Mouse (Mus musculus): ENCODE measurements around the gene Syne1. TPM values are rescaled to one million over a fixed set of nuclear protein-coding genes. Genes with fewer than 3 reads are reported as not detected.

Syne1 gene
- polyA plus RNA-seq, 1 experiment from 2014 or later, result 5.6 TPM

DNA sequence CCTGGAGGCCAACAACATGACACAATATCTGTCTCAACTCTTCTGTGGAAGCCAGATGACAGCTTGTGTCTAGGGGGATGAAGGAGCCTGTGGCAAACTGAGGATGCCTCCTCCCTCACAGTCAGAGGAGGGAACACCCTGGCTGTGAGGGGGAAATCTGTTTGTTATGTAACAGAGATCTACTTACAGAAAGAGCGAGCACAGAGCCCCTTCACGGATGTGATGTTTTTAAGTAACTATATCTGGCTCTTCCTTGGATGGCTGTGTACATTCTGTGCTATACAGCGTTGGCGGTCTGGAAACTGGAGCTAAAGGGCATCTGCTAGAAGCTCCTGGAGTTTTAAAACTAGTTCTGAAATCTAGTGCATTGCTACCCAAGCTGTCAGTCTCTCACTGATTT, 360.5 kb downstream of the Syne1 start:
- DNase-seq (ENCODE audit: low read depth, low spot score) (no peak), ATAC-seq (no peak)
- CTCF ChIA-PET, result interaction anchor here (1.1 to 1.5 kb wide), 2 partner anchors 9 to 11 kb away, joined by 4 to 5 read pairs; no protein-coding TSS in a partner anchor
- in situ Hi-C loops (cut with MboI; ENCODE audit: low pct_unique_long_range_greater_than_20kb), result no loop called here
- H3K27me3 ChIP-seq, result no peaks in the 10 kb centered on the region
- no peak for TF ChIP-seq CTCF (IDR thresholded peaks at IDR 0.05)
- POLR2A ChIA-PET, result interaction anchor here (0.6 kb wide), 1 partner anchor 124 kb away, joined by 3 read pairs; no protein-coding TSS in a partner anchor

DNA sequence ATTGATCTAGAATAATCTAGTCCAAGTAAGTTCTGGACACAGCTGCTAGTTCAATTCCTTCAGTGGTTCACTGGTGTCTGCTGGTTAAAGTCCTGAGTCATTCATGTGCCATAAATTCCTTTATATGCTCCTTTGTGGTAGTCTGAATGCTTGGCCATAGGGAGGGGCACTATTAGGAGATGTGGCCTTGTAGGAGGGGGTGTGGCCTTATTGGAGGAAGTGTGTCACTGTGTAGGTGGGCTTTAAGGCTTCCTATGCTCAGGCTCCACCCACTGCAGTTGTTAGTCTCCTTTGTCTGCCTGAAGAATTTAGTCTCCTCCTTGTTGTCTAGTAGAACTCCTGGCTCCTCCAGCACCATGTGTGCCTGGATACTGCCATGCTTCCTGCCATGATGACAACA, 362.4 kb downstream of the Syne1 start:
- no peak for TF ChIP-seq CTCF (IDR thresholded peaks at IDR 0.05)
- ChIA-PET CTCF (no interaction called here), POLR2A (no interaction called here)
- in situ Hi-C loops (cut with MboI; ENCODE audit: low pct_unique_long_range_greater_than_20kb), result no loop called here
- H3K27me3 ChIP-seq, result no peaks in the 10 kb centered on the region
- ATAC-seq (no peak), DNase-seq (ENCODE audit: low read depth, low spot score) (no peak)

DNA sequence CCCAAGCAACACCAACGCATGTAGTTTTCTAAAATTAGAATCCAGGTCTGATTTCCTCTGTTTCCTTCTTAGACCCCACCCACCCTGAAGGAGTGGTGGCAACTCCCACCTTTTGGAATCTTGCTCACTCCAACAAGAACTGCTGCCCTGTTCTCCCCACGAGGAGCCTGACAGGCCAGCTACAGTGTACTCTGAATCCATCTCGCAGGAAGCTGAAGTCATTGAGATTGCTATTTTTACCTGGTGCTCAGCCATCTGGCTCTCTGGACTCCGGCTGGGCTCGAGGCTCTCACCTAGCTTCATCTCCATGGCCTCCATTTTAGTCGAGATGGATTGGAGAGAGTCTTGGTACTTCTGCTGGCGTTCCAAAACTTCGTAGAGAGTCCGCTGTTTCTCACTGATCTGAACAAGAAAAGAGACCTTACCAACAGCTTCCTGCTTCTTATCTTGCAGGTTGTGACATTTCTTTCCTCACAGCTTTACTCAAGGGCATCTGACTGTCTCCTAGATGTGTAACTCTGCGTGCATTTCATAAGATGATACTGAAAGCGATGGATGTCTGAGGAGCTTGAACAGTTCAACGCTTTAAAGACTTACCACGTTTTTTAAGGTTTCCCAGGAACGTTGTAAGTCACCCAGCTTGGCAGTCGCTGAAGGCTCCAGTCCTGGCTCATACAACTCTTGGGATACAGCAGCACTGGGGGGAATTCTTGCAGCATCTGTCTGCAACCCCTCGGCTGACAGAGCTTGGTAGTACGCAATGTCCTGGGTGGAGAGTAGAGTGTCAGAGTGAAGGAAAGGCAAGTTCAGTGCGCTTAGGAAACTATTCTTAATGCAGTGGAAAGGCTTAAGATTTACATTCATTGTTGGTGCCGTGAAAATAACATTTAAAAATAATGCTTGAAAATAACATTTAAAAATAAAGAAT, 365.9 kb downstream of the Syne1 start:
- in situ Hi-C loops (cut with MboI; ENCODE audit: low pct_unique_long_range_greater_than_20kb), result no loop called here
- CTCF ChIA-PET, result interaction anchor here (1.2 kb wide), 1 partner anchor 9 kb away, joined by 4 read pairs; no protein-coding TSS in a partner anchor
- TF ChIP-seq CTCF (IDR thresholded peaks at IDR 0.05), result no peak
- POLR2A ChIA-PET, result no interaction called here
- DNase-seq (ENCODE audit: low read depth, low spot score), result no peak
- ATAC-seq, result no peak
- no peaks in the 10 kb centered on the region for H3K27me3 ChIP-seq

DNA sequence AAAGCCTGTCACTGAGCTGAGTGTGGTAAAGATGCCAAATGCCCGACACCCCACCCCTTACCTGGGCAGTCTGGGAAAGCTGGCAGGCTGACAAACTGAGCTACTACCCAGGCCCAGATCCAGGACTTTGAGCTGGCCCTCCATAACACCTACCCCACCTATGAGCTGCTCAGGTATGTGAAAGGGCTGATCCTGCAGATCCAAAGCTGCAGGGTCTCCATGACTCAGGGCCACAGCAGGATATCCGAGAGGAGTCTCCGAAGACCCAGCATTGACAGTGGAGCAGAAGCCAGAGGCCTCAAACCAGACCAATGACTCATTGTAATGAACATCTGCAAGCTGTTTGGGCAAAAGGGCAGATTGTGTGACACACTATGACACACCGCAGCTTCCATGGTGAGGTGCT, 369.5 kb downstream of the Syne1 start:
- in situ Hi-C loops (cut with MboI; ENCODE audit: low pct_unique_long_range_greater_than_20kb), result no loop called here
- ATAC-seq (no peak), DNase-seq (ENCODE audit: low read depth, low spot score) (no peak)
- POLR2A ChIA-PET, result interaction anchor here (0.6 kb wide), 1 partner anchor 178 kb away, joined by 3 read pairs; no protein-coding TSS in a partner anchor
- TF ChIP-seq CTCF (IDR thresholded peaks at IDR 0.05), result no peak
- H3K27me3 ChIP-seq, result no peaks in the 10 kb centered on the region
- CTCF ChIA-PET, result interaction anchor here (1.5 kb wide), 1 partner anchor 9 kb away, joined by 5 read pairs; no protein-coding TSS in a partner anchor

DNA sequence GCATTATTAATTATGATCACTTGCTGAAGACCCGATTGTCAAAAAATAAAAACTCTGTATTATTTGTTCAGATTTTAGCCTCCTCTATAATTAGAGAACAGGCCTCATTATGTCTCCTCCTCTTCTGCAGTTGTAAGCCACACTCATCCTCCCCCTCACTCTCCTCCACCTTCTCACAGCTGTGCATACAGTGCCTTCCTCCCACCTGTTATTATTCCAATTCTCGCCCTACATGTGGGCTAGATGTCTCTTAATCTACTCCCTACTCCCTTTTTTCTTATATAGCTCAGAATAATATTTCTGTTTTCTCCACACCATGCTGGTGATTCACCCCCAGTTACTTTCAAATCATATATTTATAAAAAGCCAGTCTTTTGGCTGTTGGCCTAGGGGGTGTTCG, 371.4 kb downstream of the Syne1 start:
- in situ Hi-C loops (cut with MboI; ENCODE audit: low pct_unique_long_range_greater_than_20kb), result no loop called here
- POLR2A ChIA-PET, result no interaction called here
- no peaks in the 10 kb centered on the region for H3K27me3 ChIP-seq
- no peak for TF ChIP-seq CTCF (IDR thresholded peaks at IDR 0.05)
- CTCF ChIA-PET, result no interaction called here
- no peak for ATAC-seq
- DNase-seq (ENCODE audit: low read depth, low spot score), result no peak

DNA sequence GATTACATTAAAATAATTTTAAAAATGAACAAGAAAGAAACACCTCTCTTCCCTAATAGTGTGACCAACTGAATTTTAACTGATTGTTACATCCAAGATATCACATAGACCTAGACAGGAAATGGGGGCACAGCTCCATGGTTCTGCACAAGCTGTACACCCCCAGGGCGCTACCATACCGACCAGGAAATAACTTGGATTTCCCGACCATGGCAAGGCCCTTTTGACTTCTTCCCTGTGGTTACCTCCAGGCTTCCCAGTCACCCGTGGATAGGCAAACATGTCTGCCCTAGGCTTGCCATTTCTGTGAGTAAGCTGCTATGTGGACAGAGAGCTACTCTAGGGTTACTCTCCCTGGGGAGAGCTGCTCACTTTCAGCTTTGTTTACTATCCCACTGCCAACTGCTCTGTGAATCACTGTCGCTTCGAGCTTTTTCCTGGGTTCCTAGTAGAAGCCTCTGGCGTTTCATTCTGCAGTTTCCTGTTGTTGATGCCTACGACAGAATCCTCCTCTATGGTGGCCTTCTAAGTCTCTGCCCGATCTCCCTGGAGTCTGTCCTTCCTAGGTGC, 373.8 kb downstream of the Syne1 start:
- DNase-seq (ENCODE audit: low read depth, low spot score) (no peak), ATAC-seq (no peak)
- no peak for TF ChIP-seq CTCF (IDR thresholded peaks at IDR 0.05)
- ChIA-PET POLR2A (no interaction called here), CTCF (interaction anchor here (1.3 to 1.6 kb wide), 2 partner anchors 10 to 11 kb away, joined by 4 read pairs; no protein-coding TSS in a partner anchor)
- no peaks in the 10 kb centered on the region for H3K27me3 ChIP-seq
- in situ Hi-C loops (cut with MboI; ENCODE audit: low pct_unique_long_range_greater_than_20kb), result no loop called here

DNA sequence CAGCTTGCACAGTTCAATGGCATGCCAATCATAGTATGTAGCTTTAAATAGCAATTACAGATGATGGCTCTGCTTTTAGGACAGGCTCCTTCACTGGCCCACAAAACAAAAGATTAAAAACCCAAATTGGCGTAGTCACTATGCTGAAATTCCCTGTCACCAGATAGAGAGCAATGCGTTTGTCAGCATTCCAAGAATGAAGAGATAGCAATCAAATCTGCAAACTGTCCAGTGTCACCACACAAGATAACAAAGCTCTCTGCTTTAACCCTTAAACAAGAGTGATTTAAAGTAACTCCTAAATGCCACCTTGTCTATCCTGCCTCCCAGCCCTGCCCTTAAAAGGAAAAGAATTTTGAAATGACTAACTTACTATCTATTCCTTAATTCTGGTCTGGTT, 374.9 kb downstream of the Syne1 start:
- no peaks in the 10 kb centered on the region for H3K27me3 ChIP-seq
- no peak for TF ChIP-seq CTCF (IDR thresholded peaks at IDR 0.05)
- POLR2A ChIA-PET, result no interaction called here
- ATAC-seq (no peak), DNase-seq (ENCODE audit: low read depth, low spot score) (no peak)
- CTCF ChIA-PET, result interaction anchor here (1.2 to 1.3 kb wide), 2 partner anchors 10 to 162 kb away, joined by 4 read pairs; no protein-coding TSS in a partner anchor
- in situ Hi-C loops (cut with MboI; ENCODE audit: low pct_unique_long_range_greater_than_20kb), result no loop called here

DNA sequence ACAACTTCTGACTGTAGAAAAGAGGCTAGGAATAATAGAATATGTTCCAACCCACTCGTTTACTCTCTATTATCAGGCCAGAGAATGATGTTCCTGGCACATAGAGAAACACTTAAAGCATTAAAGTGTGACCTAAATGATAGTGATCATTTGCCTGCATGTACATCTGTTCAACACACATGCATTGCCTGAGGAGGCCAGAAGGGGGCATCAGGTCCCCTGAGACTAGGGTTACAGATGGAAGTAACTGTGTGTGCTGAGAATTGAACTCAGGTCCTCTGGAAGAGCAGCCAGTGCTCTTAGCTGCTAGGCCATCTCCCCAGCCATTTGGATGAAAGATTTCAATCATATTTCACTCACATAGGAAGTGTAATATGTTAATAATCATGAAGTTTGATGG, 380.9 kb downstream of the Syne1 start:
- CTCF ChIA-PET, result interaction anchor here (1.0 kb wide), 1 partner anchor 126 kb away, joined by 3 read pairs; no protein-coding TSS in a partner anchor
- in situ Hi-C loops (cut with MboI; ENCODE audit: low pct_unique_long_range_greater_than_20kb), result loop anchor here (25.0 kb wide), 1 partner anchor 1183 kb away; no protein-coding TSS in a partner anchor
- ATAC-seq (no peak), DNase-seq (ENCODE audit: low read depth, low spot score) (no peak)
- no peaks in the 10 kb centered on the region for H3K27me3 ChIP-seq
- POLR2A ChIA-PET, result no interaction called here
- peak; percentile 47 for TF ChIP-seq CTCF (IDR thresholded peaks at IDR 0.05)

DNA sequence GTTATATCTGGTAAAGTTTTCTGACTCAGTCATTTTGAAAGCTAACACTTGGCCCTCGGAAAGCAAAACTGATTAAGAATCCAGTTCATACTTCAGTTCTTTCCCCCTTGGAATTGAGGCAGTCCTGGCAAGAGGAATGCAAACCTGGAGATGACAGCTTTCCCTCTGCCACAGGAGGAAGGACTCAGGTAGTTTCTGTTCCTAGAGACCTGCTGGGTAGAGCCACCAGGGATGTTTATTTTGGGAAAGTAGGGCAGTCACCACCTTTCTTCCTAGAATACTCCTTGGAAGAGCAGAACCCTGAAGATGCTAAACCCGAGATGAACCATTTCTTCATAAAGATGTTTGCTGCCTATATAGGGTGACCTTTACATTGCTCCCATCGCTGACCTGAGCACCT, 383.8 kb downstream of the Syne1 start:
- TF ChIP-seq CTCF (IDR thresholded peaks at IDR 0.05), result no peak
- in situ Hi-C loops (cut with MboI; ENCODE audit: low pct_unique_long_range_greater_than_20kb), result loop anchor here (10.0 to 25.0 kb wide), 2 partner anchors 763 to 1180 kb away; no protein-coding TSS in a partner anchor
- no peaks in the 10 kb centered on the region for H3K27me3 ChIP-seq
- CTCF ChIA-PET, result interaction anchor here (1.6 to 2.2 kb wide), 2 partner anchors 9 to 170 kb away, joined by 4 read pairs; no protein-coding TSS in a partner anchor
- POLR2A ChIA-PET, result no interaction called here
- DNase-seq (ENCODE audit: low read depth, low spot score) (no peak), ATAC-seq (no peak)

DNA sequence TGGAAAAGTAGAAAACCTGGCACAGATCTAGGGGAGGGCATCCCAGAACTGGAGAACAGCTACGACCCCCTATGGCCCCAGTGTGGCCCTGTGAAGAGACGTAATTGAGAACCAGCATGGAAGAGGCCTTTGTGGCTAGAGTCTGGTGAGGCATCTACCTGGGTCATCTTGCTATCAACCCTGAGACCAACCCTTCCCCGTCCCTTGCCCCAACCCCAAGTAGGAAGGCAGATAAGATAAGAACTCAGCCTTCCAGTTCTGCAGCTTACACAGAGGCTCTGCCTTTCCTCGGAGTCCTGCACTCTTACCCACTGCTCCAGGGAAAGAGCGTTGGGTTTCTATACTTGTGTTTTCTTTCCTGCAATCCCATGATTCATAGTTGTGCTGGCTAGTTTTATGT, 385.8 kb downstream of the Syne1 start:
- no peaks in the 10 kb centered on the region for H3K27me3 ChIP-seq
- ChIA-PET POLR2A (interaction anchor here (0.6 to 1.0 kb wide), 2 partner anchors 36 to 762 kb away, joined by 3 to 4 read pairs; no protein-coding TSS in a partner anchor), CTCF (interaction anchor here (0.6 to 2.2 kb wide), 3 partner anchors 9 to 567 kb away, joined by 3 to 4 read pairs (median 4); no protein-coding TSS in a partner anchor)
- in situ Hi-C loops (cut with MboI; ENCODE audit: low pct_unique_long_range_greater_than_20kb), result loop anchor here (10.0 to 25.0 kb wide), 2 partner anchors 761 to 1178 kb away; no protein-coding TSS in a partner anchor
- no peak for DNase-seq (ENCODE audit: low read depth, low spot score)
- ATAC-seq, result no peak
- TF ChIP-seq CTCF (IDR thresholded peaks at IDR 0.05), result no peak
